Mouse (Mus musculus): ENCODE results near the gene Tmem130.

DNA sequence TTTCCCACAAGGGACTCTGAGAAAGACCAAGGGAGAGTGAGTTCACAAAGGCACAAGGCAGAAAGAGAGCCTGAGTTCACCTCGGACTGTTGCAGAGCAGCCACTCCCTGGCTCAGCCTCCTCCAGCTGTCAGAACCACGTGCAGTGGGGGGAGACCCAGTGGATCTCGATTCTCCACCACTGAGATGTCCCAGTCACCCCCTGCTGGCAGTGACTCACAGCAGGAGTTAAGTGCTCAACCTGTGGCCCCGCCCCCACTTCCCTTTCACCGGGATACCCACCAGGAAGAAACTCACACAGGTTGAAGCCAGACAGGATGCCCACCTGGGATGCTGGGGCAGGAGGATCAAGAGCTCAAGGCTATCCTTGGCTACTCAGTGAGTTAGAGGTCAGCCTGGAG is 9.2 kb downstream of the Tmem130 start:
- no peak for TF ChIP-seq CTCF (IDR thresholded peaks at IDR 0.05; ENCODE audit: control insufficient read depth, insufficient read depth, insufficient replicate concordance, low read depth, low read length)
- no peak for TF ChIP-seq POLR2A (IDR thresholded peaks at IDR 0.05; ENCODE audit: control insufficient read depth, low read depth, low read length)
